Mouse (Mus musculus): ENCODE results near the gene Tns3. TPM values are rescaled to one million over a fixed set of nuclear protein-coding genes. Genes with fewer than 3 reads are reported as not detected.
"Not testable (repeated sequence)": the region's sequence is repeated elsewhere in the genome, so short reads cannot be mapped to it uniquely, and the experiment has no call there.

Gene Tns3
- polyA plus RNA-seq, 1 experiment from 2014 or later, result 12.6 TPM

DNA sequence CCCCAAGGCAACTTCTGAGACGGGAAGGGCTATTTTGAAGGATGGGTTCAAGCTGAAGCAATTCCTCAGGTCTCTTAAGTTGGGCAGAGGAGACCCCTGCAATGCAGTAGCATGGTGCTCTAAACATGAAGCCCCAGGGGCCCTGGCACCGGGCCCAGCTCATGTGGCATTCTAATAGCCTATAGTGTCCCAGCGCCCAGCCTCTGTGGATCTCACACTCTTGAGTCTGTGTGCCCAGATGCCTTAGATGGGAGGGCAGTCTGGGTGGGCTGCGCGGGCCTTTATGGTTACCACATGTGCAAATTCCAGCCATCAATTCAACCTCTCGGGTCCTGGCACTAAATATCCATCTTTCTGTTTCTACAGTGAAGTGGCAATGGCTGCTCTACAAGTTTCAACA, 38.9 kb downstream of the Tns3 start:
- Histone ChIP-seq H3K4me1 (peaks cover 20% of the 10 kb centered on the region), H3K27me3 (replicated peaks) (peaks cover 4% of the 10 kb centered on the region; the same call in 1 of the 2 replicates), H3K27ac (no peak overlapping the region), H3K9ac (no peak overlapping the region), H3K36me3 (no peaks in the 10 kb centered on the region), H3K9me3 (no peaks in the 10 kb centered on the region), H3K4me3 (no peak overlapping the region), H3K4me2 (replicated peaks) (peak overlapping the region; percentile 98)
- WGBS, result 38% methylated on average over 6 of the region's 6 CpGs
- ATAC-seq (ENCODE audit: low FRiP score, low read depth), result no peak; the same call in 1 of the 2 replicates

DNA sequence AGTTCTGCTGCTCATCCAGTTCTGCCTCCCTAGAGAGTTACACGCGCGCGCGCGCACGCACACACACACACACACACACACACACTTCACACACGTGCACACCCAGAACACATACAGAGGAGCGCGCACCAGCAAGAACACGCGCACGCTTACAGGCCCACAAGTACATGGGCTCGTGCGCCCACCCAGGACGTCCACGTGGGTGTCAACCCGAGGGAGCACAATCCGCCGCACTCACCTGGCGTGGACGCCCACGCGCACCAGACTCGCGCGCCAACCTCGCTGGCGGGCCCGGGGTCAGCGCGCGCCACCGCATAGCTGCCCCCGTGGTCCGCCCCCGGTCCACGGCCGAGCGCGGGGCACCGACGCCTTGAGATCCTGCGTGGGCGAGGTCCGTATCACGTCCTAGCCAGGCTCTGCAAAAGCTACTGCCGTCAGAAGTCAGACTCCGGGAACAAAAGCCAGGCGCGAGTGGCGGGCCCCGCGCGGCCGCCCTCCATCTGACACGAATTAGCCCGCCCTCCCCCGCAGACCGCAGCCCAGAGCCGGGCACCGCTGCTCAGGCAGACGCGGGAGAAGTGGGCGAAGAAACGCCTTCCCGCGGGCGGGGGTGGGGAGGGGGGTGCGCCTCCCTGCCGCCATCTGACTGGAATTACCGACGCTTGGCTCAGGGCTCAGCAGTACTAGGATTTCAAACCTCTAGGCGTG, 40.0 kb downstream of the Tns3 start:
- H3K36me3 ChIP-seq, result no peaks in the 10 kb centered on the region
- peak overlapping the region; percentile 98 for H3K4me2 ChIP-seq (replicated peaks)
- no peaks in the 10 kb centered on the region for H3K9me3 ChIP-seq
- peak overlapping the region; percentile 67 for H3K4me3 ChIP-seq
- H3K27ac ChIP-seq, result no peak overlapping the region
- peaks cover 4% of the 10 kb centered on the region; the same call in 1 of the 2 replicates for H3K27me3 ChIP-seq (replicated peaks)
- WGBS, result 1% methylated on average over 74 of the region's 74 CpGs
- peak; percentile 79 for ATAC-seq (ENCODE audit: low FRiP score, low read depth)
- peaks cover 20% of the 10 kb centered on the region for H3K4me1 ChIP-seq
- H3K9ac ChIP-seq, result peak overlapping the region; percentile 67

GRCm38 (mm10) chr11:8623852-8624178, 40.5 kb downstream of the Tns3 start:
- no peak; the same call in 1 of the 2 replicates for ATAC-seq (ENCODE audit: low FRiP score, low read depth)
- Histone ChIP-seq H3K27ac (no peak overlapping the region), H3K4me2 (replicated peaks) (peak overlapping the region; percentile 98), H3K4me1 (peaks cover 20% of the 10 kb centered on the region), H3K27me3 (replicated peaks) (peaks cover 4% of the 10 kb centered on the region; the same call in 1 of the 2 replicates), H3K9me3 (no peaks in the 10 kb centered on the region), H3K4me3 (peak overlapping the region; percentile 67), H3K36me3 (no peaks in the 10 kb centered on the region), H3K9ac (peak overlapping the region; percentile 67)
- WGBS, result 5% methylated on average over 20 of the region's 20 CpGs

- Histone ChIP-seq H3K27ac (no peak overlapping the region), H3K4me2 (replicated peaks) (peak overlapping the region; percentile 98), H3K9me3 (no peaks in the 10 kb centered on the region), H3K4me3 (no peak overlapping the region), H3K27me3 (replicated peaks) (peaks cover 4% of the 10 kb centered on the region; the same call in 1 of the 2 replicates), H3K36me3 (no peaks in the 10 kb centered on the region), H3K4me1 (peaks cover 20% of the 10 kb centered on the region), H3K9ac (no peak overlapping the region)
- ATAC-seq (ENCODE audit: low FRiP score, low read depth), result no peak
- WGBS, result 61% methylated on average over 6 of the region's 6 CpGs
Measured at GRCm38 (mm10) chr11:8622668-8623067, 41.7 kb downstream of the Tns3 start.

DNA sequence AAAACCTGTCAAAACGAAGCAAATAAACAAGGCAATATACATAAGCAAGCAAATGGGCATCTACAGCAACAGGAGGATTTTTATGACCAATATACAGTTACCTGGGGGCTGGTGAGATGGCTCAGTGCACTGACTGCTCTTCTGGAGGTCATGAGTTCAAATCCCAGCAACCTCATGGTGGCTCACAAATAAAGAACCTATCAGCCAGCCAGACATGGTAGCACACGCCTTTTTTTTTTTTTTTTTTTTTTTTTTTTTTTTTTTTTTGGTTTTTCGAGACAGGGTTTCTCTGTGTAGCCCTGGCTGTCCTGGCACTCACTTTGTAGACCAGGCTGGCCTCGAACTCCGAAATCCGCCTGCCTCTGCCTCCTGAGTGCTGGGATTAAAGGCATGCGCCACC, 45.2 kb downstream of the Tns3 start:
- not testable (repeated sequence) for ATAC-seq (ENCODE audit: low FRiP score, low read depth); H3K36me3 ChIP-seq; H3K9me3 ChIP-seq; H3K4me2 ChIP-seq (replicated peaks); H3K27ac ChIP-seq; H3K4me3 ChIP-seq; H3K9ac ChIP-seq; H3K27me3 ChIP-seq (replicated peaks)
- WGBS, result 88% methylated on average over 7 of the region's 7 CpGs
- peaks cover 16% of the 10 kb centered on the region; the same call in 1 of the 2 replicates for H3K4me1 ChIP-seq

- WGBS, result 82% methylated on average over 10 of the region's 10 CpGs
- no peak overlapping the region for H3K27ac ChIP-seq
- no peak for ATAC-seq (ENCODE audit: low FRiP score, low read depth)
Measured at GRCm38 (mm10) chr11:8618301-8618700, 46.0 kb downstream of the Tns3 start.

DNA sequence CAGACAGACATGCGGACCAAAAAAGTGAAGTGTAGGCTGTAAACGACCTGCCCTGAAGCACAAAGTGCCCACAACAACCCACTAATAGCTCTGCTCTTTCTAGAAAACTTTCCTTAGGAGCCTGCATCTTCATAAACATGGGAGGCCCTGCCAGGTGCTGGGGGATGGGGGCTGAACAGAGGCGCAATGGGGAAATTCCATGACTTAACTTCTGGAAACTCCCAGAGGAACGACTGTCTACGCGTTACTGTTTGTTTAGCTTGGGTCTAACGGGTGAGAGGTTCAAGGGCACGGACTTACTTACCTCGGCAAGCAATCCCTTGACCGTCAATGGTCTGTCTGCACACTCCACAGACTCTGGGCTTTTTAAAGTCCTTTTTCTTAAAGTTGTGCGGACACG, 48.9 kb downstream of the Tns3 start:
- WGBS, result 69% methylated on average over 12 of the region's 12 CpGs
- Histone ChIP-seq H3K9ac (no peak overlapping the region), H3K4me3 (no peak overlapping the region), H3K36me3 (no peaks in the 10 kb centered on the region), H3K4me2 (replicated peaks) (no peak overlapping the region), H3K4me1 (0 out of 2 replicates have a peak, but pooled peaks cover 7% of the 10 kb centered on the region), H3K27ac (no peak overlapping the region), H3K27me3 (replicated peaks) (no peaks in the 10 kb centered on the region), H3K9me3 (no peaks in the 10 kb centered on the region)
- no peak for ATAC-seq (ENCODE audit: low FRiP score, low read depth)

More at GRCm38 (mm10) chr11:8618301-8618700, 46.0 kb downstream of the Tns3 start:
- no peak overlapping the region for H3K4me3 ChIP-seq
- H3K4me1 ChIP-seq, result peaks cover 10% of the 10 kb centered on the region; the same call in 1 of the 2 replicates
- H3K36me3 ChIP-seq, result no peaks in the 10 kb centered on the region
- no peaks in the 10 kb centered on the region for H3K9me3 ChIP-seq
- H3K4me2 ChIP-seq (replicated peaks), result no peak overlapping the region
- H3K27me3 ChIP-seq (replicated peaks), result 0 out of 2 replicates have a peak, but pooled peaks cover 4% of the 10 kb centered on the region
- no peak overlapping the region for H3K9ac ChIP-seq

DNA sequence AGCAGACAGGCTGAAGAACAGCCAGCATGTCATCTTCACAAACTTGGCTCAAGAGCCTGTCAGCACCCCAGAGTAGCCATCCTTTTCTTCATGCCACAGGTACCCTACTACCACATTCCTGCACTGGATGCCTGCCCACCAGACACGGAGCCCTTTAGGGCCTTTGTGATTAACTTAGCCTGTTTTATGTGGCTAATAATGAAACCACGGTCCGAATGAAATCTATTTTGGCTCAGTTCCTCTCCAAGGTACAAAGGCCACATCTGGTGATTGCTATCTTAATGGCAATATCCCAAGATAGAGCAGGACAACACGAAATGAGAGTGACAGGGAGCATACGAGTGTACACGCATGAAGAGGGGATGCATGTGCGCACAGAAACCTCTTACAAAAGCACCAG, 53.9 kb downstream of the Tns3 start:
- Histone ChIP-seq H3K9ac (no peak overlapping the region), H3K27me3 (replicated peaks) (no peaks in the 10 kb centered on the region), H3K4me1 (no peaks in the 10 kb centered on the region), H3K27ac (no peak overlapping the region), H3K4me3 (no peak overlapping the region), H3K4me2 (replicated peaks) (no peak overlapping the region), H3K36me3 (no peaks in the 10 kb centered on the region), H3K9me3 (no peaks in the 10 kb centered on the region)
- 87% methylated on average over 7 of the region's 7 CpGs for WGBS
- ATAC-seq (ENCODE audit: low FRiP score, low read depth), result no peak

DNA sequence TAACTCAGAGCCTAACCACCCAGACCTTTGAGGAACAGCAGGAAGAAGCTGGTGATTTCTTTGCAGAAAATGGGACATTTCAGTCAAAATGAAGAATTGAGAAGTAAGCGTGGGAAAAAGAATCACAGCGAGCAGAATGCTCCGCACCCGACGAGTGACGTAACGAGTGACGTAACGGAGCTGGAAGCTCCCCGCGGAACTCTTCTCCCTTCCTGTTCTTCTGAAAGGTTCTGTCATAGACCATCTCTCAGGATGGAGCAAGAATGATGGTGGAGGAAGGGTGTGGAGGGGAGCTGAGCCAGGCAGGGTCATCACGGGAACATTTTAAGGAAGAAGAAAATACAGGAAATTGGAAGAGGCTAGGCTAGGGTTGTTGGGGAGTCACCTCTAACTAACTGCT, 54.5 kb downstream of the Tns3 start:
- ATAC-seq (ENCODE audit: low FRiP score, low read depth), result no peak
- Histone ChIP-seq H3K36me3 (no peaks in the 10 kb centered on the region), H3K27me3 (replicated peaks) (no peaks in the 10 kb centered on the region), H3K4me2 (replicated peaks) (no peak overlapping the region), H3K27ac (no peak overlapping the region), H3K9ac (no peak overlapping the region), H3K4me1 (no peaks in the 10 kb centered on the region), H3K4me3 (no peak overlapping the region), H3K9me3 (no peaks in the 10 kb centered on the region)
- WGBS, result 93% methylated on average over 12 of the region's 12 CpGs

- 88% methylated on average over 1 of the region's 1 CpGs for WGBS
- Histone ChIP-seq H3K4me1 (no peaks in the 10 kb centered on the region), H3K27ac (no peak overlapping the region), H3K36me3 (no peaks in the 10 kb centered on the region), H3K4me2 (replicated peaks) (no peak overlapping the region), H3K27me3 (replicated peaks) (no peaks in the 10 kb centered on the region), H3K9me3 (no peaks in the 10 kb centered on the region), H3K9ac (no peak overlapping the region), H3K4me3 (no peak overlapping the region)
- no peak for ATAC-seq (ENCODE audit: low FRiP score, low read depth)
Measured at GRCm38 (mm10) chr11:8607123-8607522, 57.2 kb downstream of the Tns3 start.

DNA sequence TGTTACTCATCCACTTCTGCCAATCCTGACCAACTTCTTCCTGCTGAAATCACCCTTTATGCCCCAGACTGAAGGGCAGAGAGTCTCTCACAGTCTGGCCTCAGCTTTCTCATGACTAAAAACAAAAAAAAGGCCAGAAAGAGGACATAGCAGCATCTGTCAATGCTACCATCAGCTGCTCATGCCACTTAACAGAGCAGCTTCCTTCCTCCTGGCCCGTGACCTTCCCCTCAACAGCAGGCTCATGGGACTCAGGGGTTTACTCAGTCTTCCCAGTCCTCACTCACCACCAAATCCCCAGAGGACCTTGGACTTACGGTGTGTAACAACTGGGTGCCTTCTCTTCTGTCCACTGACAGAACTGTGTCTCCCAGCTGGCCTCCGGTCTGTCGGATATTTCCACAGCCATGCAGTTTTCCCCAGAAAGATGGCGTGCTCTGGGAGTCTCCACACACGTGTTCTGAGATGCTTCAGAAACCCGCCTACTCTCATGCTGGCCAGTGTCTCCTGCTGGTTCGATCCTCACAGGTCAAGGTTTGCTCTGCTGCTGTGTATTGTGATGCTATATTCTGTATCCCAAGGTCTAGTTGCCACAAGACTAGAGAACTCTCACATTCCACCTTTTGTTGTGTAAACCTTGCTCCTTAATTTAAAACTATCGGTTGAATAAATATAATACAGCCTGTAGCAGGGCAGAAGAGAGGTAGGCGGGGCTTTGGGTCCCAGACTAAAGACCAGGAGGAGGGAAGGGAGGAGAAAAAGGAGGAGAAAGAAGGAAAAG, 59.4 kb downstream of the Tns3 start:
- Histone ChIP-seq H3K4me3 (no peak overlapping the region), H3K4me1 (peaks cover 16% of the 10 kb centered on the region), H3K9me3 (no peaks in the 10 kb centered on the region), H3K27ac (no peak overlapping the region), H3K36me3 (no peaks in the 10 kb centered on the region), H3K4me2 (replicated peaks) (no peak overlapping the region), H3K9ac (no peak overlapping the region), H3K27me3 (replicated peaks) (no peaks in the 10 kb centered on the region)
- WGBS, result 85% methylated on average over 10 of the region's 10 CpGs
- ATAC-seq (ENCODE audit: low FRiP score, low read depth), result no peak

GRCm38 (mm10) chr11:8602606-8603005, 61.7 kb downstream of the Tns3 start:
- no peaks in the 10 kb centered on the region for H3K9me3 ChIP-seq
- no peak overlapping the region for H3K4me2 ChIP-seq (replicated peaks)
- H3K27ac ChIP-seq, result no peak overlapping the region
- H3K4me3 ChIP-seq, result no peak overlapping the region
- no peaks in the 10 kb centered on the region for H3K36me3 ChIP-seq
- no peak overlapping the region for H3K9ac ChIP-seq
- ATAC-seq (ENCODE audit: low FRiP score, low read depth), result no peak
- WGBS, result 96% methylated on average over 1 of the region's 1 CpGs
- no peaks in the 10 kb centered on the region for H3K27me3 ChIP-seq (replicated peaks)
- peaks cover 16% of the 10 kb centered on the region for H3K4me1 ChIP-seq
